Mouse (Mus musculus) frontal cortex, postnatal 25 days (tissue): ENCODE measurements around the gene Cd34.

ENCODE experiments used
- DNase-seq, 2 experiments: peaks; one replicate each; pipeline ENCODE4 v3.0.0; 2022; ENCODE audit warnings: low spot score in 2 of 2

The Cd34 gene

GRCm38 (mm10) chr1:194938715-194939114 lies at the start of gene Cd34:
TSS of gene Cd34 (plus strand) at chr1:194938819.
- DNase-seq: peak in 1 of 2 experiments; percentile 27

GRCm38 (mm10) chr1:194894513-194894912 lies 44.1 kb upstream of the Cd34 start:
- no peak for DNase-seq

- no peak for DNase-seq
These were observed 43.3 kb upstream of the Cd34 start for GRCm38 (mm10) chr1:194895287-194895686.

GRCm38 (mm10) chr1:194901075-194901474 lies 37.5 kb upstream of the Cd34 start:
- no peak for DNase-seq

- DNase-seq: no peak
These were observed 36.8 kb upstream of the Cd34 start for GRCm38 (mm10) chr1:194901826-194902225.

- DNase-seq: no peak
These were observed 29.7 kb upstream of the Cd34 start for GRCm38 (mm10) chr1:194908956-194909355.

- DNase-seq: no peak
These were observed 12.8 kb upstream of the Cd34 start for GRCm38 (mm10) chr1:194925753-194926350.

GRCm38 (mm10) chr1:194927887-194928286 lies 10.7 kb upstream of the Cd34 start:
- DNase-seq: no peak

- DNase-seq: no peak
These were observed 9.2 kb upstream of the Cd34 start for GRCm38 (mm10) chr1:194929275-194929971.

- DNase-seq: no peak
These were observed 8.7 kb upstream of the Cd34 start for GRCm38 (mm10) chr1:194929972-194930355.

- DNase-seq: no peak
These were observed 7.9 kb upstream of the Cd34 start for GRCm38 (mm10) chr1:194930706-194931105.

GRCm38 (mm10) chr1:194935351-194935750 lies 3.3 kb upstream of the Cd34 start:
- DNase-seq: no peak

- no peak for DNase-seq
These were observed 2.9 kb downstream of the Cd34 start for GRCm38 (mm10) chr1:194941528-194941927.

- no peak for DNase-seq
These were observed 4.3 kb downstream of the Cd34 start for GRCm38 (mm10) chr1:194942912-194943311.

- no peak for DNase-seq
These were observed 4.9 kb downstream of the Cd34 start for GRCm38 (mm10) chr1:194943485-194943884.

GRCm38 (mm10) chr1:194945382-194945781 lies 6.8 kb downstream of the Cd34 start:
- no peak for DNase-seq

- no peak for DNase-seq
These were observed 7.8 kb downstream of the Cd34 start for GRCm38 (mm10) chr1:194946467-194946866.

GRCm38 (mm10) chr1:194950913-194951312 lies 12.3 kb downstream of the Cd34 start:
- DNase-seq: no peak

- DNase-seq: no peak
These were observed 14.3 kb downstream of the Cd34 start for GRCm38 (mm10) chr1:194952891-194953290.

GRCm38 (mm10) chr1:194954694-194955093 lies 16.1 kb downstream of the Cd34 start:
- no peak for DNase-seq

- no peak for DNase-seq
These were observed 17.1 kb downstream of the Cd34 start for GRCm38 (mm10) chr1:194955749-194956148.

- no peak for DNase-seq
These were observed 18.4 kb downstream of the Cd34 start for GRCm38 (mm10) chr1:194957021-194957420.

GRCm38 (mm10) chr1:194962181-194962580 lies 23.6 kb downstream of the Cd34 start:
- peak; percentile 66 to 69 for DNase-seq

- DNase-seq: no peak
These were observed 24.1 kb downstream of the Cd34 start for GRCm38 (mm10) chr1:194962712-194963111.
